Mouse (Mus musculus) erythroblast, embryonic 14.5 days (primary cell): ENCODE measurements at regions not wholly inside any gene's neighbourhood (a gene's known extent, or its start where the extent isn't known, plus 50 kb on each side); places are given as distances from the start of the nearest gene placed in this dataset.

Source experiments
- H3K27me3 ChIP-seq: 2 replicates; pipeline ENCODE4 v1.6.1; 2012; ENCODE audit warnings: inconsistent platforms; ENCODE audit not compliant: control insufficient read depth
- H3K36me3 ChIP-seq: 2 replicates; pipeline ENCODE4 v1.6.1; 2012; ENCODE audit warnings: mild to moderate bottlenecking, inconsistent platforms; ENCODE audit not compliant: control insufficient read depth
- H3K4me1 ChIP-seq: 2 replicates; pipeline ENCODE4 v1.6.1; 2012; ENCODE audit warnings: inconsistent platforms; ENCODE audit not compliant: control insufficient read depth
- H3K4me3 ChIP-seq: replicated peaks from 2 replicates; pipeline ENCODE3; 2012; ENCODE audit warnings: moderate library complexity, mild to moderate bottlenecking, inconsistent platforms
- H3K9me3 ChIP-seq: 2 replicates; pipeline ENCODE4 v1.6.1; 2012; ENCODE audit warnings: low read length, inconsistent platforms, mixed read lengths; ENCODE audit not compliant: control insufficient read depth
- GATA1 ChIP-seq: IDR thresholded peaks from 2 replicates; pipeline ENCODE4 v1.6.1; 2012; ENCODE audit warnings: low read length, inconsistent platforms, mixed read lengths
- TAL1 ChIP-seq: IDR thresholded peaks from 3 replicates; pipeline ENCODE4 v1.6.1; 2012; ENCODE audit warnings: low read length, inconsistent platforms, mixed read lengths

GRCm38 (mm10) chr16:92889537-92889936 is 63.6 kb upstream of the Runx1 start:
- no peak overlapping the region for H3K4me3 ChIP-seq
- H3K36me3 ChIP-seq = no peaks in the 10 kb centered on the region
- TF ChIP-seq GATA1 (no peak), TAL1 (no peak)
- H3K27me3 ChIP-seq = no peaks in the 10 kb centered on the region; the same call in 1 of the 2 replicates
- H3K4me1 ChIP-seq = peaks cover 12% of the 10 kb centered on the region
- no peaks in the 10 kb centered on the region for H3K9me3 ChIP-seq

- no peak for TF ChIP-seq TAL1
- TF ChIP-seq GATA1 = no peak
- no peaks in the 10 kb centered on the region; the same call in 1 of the 2 replicates for H3K27me3 ChIP-seq
- no peaks in the 10 kb centered on the region for H3K9me3 ChIP-seq
- H3K4me3 ChIP-seq = no peak overlapping the region
- no peaks in the 10 kb centered on the region for H3K36me3 ChIP-seq
- H3K4me1 ChIP-seq = peaks cover 39% of the 10 kb centered on the region
These were observed 60.3 kb upstream of the Runx1 start for GRCm38 (mm10) chr16:92886226-92886625.

- no peaks in the 10 kb centered on the region for H3K36me3 ChIP-seq
- TF ChIP-seq TAL1 (peak; percentile 83), GATA1 (peak; percentile 89)
- H3K4me3 ChIP-seq = peak overlapping the region; percentile 31
- H3K27me3 ChIP-seq = peaks cover 8% of the 10 kb centered on the region; the same call in 1 of the 2 replicates
- peaks cover 39% of the 10 kb centered on the region for H3K4me1 ChIP-seq
- H3K9me3 ChIP-seq = no peaks in the 10 kb centered on the region
These were observed 57.9 kb upstream of the Runx1 start for GRCm38 (mm10) chr16:92883821-92884272.

- TF ChIP-seq GATA1 = no peak
- no peak for TF ChIP-seq TAL1
- no peaks in the 10 kb centered on the region for H3K9me3 ChIP-seq
- H3K27me3 ChIP-seq = peaks cover 8% of the 10 kb centered on the region; the same call in 1 of the 2 replicates
- no peaks in the 10 kb centered on the region for H3K36me3 ChIP-seq
- H3K4me3 ChIP-seq = no peak overlapping the region
- peaks cover 36% of the 10 kb centered on the region for H3K4me1 ChIP-seq
These were observed 54.6 kb upstream of the Runx1 start for GRCm38 (mm10) chr16:92880356-92881043.

GRCm38 (mm10) chr16:92878081-92878480 is 52.1 kb upstream of the Runx1 start:
- H3K4me3 ChIP-seq = no peak overlapping the region
- TF ChIP-seq GATA1 (no peak), TAL1 (no peak)
- peaks cover 8% of the 10 kb centered on the region; the same call in 1 of the 2 replicates for H3K27me3 ChIP-seq
- H3K4me1 ChIP-seq = peaks cover 20% of the 10 kb centered on the region
- H3K9me3 ChIP-seq = no peaks in the 10 kb centered on the region
- no peaks in the 10 kb centered on the region for H3K36me3 ChIP-seq
